Mouse (Mus musculus): ENCODE data around the gene Baz1a. TPM values are rescaled to one million over a fixed set of nuclear protein-coding genes. Genes with fewer than 3 reads are reported as not detected.

The Baz1a gene
- polyA plus RNA-seq, 1 experiment from 2014 or later = 10.3 TPM

DNA sequence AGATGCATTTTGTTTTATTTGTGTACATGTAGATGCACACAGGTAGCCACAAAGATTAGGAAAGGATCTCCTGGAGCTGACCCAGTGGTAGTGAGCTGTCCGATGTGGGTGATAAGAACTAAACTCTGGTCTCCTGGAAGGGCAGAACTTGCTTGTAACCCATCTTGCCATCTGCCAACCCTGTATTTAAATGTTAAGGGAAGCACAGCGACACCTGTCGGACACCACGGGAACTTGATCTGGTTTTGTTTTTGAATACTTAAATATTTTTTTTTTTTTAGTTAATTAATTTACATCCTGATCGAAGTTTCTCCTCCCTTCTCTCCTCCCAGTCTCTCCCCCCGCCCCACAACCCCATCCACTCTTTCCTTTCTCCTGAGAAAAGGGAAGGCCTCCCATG lies 134.5 kb downstream of the Baz1a start:
- Histone ChIP-seq H3K27ac (no peak overlapping the region), H3K4me3 (no peak overlapping the region), H3K4me2 (no peak overlapping the region), H3K9ac (no peak overlapping the region), H3K4me1 (replicated peaks) (peaks cover 6% of the 10 kb centered on the region; the same call in 1 of the 2 replicates), H3K27me3 (no peaks in the 10 kb centered on the region), H3K9me3 (replicated peaks) (no peaks in the 10 kb centered on the region), H3K36me3 (no peaks in the 10 kb centered on the region)
- WGBS = 3% methylated on average over 6 of the region's 6 CpGs
- no peak for ATAC-seq (replicated peaks; ENCODE audit: insufficient number of reproducible peaks, insufficient read depth, low FRiP score, low read depth)

DNA sequence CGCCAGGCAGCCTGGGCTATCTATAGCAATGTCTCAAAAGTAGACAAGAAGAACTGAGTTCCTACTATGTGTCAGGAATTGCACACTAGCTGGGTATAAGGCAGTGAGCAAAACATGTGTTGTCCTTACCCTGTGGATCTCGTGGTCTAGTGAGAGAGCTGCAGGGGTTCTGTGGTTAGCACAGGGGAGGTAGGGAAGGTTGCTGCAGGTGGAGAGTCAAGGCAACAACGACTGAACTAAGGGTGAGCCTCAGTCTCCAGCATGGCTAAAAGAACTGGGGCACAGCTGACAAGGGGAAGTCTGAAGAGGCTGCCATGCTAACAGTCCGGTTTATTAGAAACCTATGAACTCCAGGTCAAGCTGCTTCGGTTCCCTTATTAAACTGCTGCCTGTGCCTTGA lies 134.9 kb downstream of the Baz1a start:
- Histone ChIP-seq H3K27me3 (no peaks in the 10 kb centered on the region), H3K36me3 (no peaks in the 10 kb centered on the region), H3K27ac (no peak overlapping the region), H3K9ac (no peak overlapping the region), H3K4me3 (no peak overlapping the region), H3K4me1 (replicated peaks) (peaks cover 8% of the 10 kb centered on the region; the same call in 1 of the 2 replicates), H3K4me2 (no peak overlapping the region), H3K9me3 (replicated peaks) (no peaks in the 10 kb centered on the region)
- no peak for ATAC-seq (replicated peaks; ENCODE audit: insufficient number of reproducible peaks, insufficient read depth, low FRiP score, low read depth)
- WGBS = 75% methylated on average over 5 of the region's 5 CpGs

DNA sequence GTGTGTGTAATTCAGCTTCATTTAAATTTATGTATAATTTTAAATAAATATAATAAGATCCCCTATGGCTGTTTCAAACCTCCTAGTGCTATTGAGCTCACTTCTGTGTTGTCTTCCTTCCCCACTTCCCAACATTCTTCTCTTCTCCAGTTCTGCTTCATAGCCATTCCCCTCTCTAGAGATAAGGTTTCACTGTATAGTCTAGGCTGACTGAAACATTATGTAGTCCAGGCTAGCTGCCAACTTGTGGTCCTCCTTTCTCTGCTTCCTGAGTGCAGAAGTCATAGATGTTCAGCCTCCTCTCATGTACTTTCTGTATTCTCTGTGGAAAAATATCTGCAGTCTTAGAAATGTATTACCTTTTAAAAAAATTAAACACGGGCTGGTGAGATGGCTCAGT lies 136.3 kb downstream of the Baz1a start:
- WGBS = 77% methylated on average over 1 of the region's 1 CpGs
- no peaks in the 10 kb centered on the region for H3K9me3 ChIP-seq (replicated peaks)
- H3K36me3 ChIP-seq = no peaks in the 10 kb centered on the region
- no peak overlapping the region for H3K27ac ChIP-seq
- no peak overlapping the region for H3K9ac ChIP-seq
- H3K4me3 ChIP-seq = no peak overlapping the region
- no peak for ATAC-seq (replicated peaks; ENCODE audit: insufficient number of reproducible peaks, insufficient read depth, low FRiP score, low read depth)
- H3K27me3 ChIP-seq = no peaks in the 10 kb centered on the region
- H3K4me1 ChIP-seq (replicated peaks) = peaks cover 8% of the 10 kb centered on the region; the same call in 1 of the 2 replicates
- H3K4me2 ChIP-seq = no peak overlapping the region

DNA sequence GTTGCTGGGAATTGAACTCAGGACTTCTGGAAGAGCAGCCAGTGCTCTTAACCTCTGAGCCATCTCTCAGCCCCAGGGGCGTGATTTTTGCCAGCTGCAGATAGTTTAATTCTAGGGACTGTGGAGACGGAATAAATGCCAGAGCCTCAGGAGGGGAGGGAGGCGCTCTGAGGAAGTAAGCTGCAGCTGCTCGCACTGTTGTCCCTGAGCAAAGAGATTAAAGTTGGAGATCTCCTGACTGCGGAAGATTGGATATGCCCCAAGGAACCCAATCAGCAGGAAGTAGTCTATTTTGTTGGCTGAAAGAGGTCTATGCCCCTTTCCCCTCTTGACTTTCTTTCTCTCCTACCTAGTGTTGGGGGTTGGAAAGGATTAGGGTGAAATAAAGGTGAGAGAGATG lies 137.3 kb downstream of the Baz1a start:
- no peak overlapping the region for H3K9ac ChIP-seq
- peaks cover 8% of the 10 kb centered on the region; the same call in 1 of the 2 replicates for H3K4me1 ChIP-seq (replicated peaks)
- 40% methylated on average over 5 of the region's 5 CpGs for WGBS
- H3K9me3 ChIP-seq (replicated peaks) = no peaks in the 10 kb centered on the region
- H3K27me3 ChIP-seq = no peaks in the 10 kb centered on the region
- H3K4me2 ChIP-seq = no peak overlapping the region
- H3K27ac ChIP-seq = peak overlapping the region; percentile 48; the same call in 1 of the 2 replicates
- H3K36me3 ChIP-seq = no peaks in the 10 kb centered on the region
- ATAC-seq (replicated peaks; ENCODE audit: insufficient number of reproducible peaks, insufficient read depth, low FRiP score, low read depth) = no peak
- no peak overlapping the region for H3K4me3 ChIP-seq

DNA sequence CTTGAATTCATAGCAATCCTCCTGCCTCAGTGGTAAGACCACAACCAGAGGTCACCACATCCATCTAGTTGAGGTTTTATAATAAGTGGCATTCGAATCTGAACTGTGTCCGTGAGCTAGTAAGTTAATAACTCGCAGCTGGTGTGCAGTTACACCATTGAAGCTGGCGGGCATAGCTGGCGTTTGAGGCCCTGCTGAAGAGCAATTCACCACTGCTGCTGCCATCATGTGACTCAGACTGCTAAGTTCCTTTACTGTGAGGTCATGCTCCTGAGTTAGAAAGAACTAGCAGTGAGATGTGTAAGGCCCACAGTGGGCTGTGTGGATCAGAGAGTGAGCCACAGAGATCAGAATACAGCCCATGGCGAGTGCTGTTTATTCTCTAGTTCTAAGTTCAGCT lies 139.4 kb downstream of the Baz1a start:
- no peaks in the 10 kb centered on the region for H3K27me3 ChIP-seq

DNA sequence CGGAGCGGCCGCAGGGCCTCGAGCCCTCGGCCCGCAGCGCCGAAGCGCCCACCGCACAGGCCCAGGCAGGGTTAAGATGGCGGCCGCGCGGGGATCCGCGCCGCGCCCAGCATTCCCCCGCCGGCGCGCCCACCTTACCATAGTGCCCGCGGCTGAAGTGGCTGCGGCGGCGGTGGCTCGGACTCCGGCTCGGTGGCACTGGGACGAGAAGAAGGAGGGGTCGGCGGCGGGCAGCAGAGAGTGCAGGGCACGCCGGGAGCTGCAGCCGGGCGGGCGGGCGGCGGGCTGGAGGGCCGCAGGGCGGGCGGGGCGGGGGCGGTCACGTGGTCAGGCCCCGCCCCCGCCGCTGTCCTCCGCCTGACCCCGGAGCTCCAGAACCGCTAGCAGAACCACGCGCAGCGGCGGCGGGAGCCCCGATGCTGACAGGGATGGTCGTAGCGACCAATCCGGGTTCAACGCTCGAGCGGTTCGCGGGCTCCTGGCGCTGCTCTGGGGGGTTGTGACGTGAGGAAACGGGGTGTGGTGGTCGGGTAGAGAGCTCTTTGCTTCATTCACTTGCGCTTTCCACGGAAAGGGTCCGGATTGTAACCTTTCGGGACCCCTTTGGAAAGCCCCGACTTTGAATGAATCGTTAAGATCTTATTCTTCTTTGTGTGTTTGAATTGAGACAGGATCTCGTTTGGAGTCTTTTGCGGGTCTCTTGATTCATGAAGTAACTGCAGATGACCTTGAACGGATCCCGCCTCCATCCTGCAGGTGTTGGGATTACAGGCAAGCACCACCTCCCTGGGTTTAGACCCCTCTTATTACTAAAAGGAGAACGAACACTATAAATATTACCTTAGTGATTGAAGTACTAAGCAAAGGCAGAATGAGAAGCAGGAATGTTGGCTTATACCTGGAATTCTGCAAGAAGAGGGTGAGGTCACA lies 151.3 kb downstream of the Baz1a start, which contains the start of gene Cfl2:
TSS of gene Cfl2 (minus strand) at position 272 of the 930 bp plus-strand sequence.
- Histone ChIP-seq H3K4me2 (peak within 1 kb of the TSS; percentile 66), H3K36me3 (peaks cover 7% of the 10 kb centered on the region; the same call in 1 of the 2 replicates), H3K9me3 (replicated peaks) (no peaks in the 10 kb centered on the region), H3K4me3 (peak within 1 kb of the TSS; percentile 83), H3K9ac (peak within 1 kb of the TSS; percentile 97), H3K4me1 (replicated peaks) (peaks cover 17% of the 10 kb centered on the region), H3K27ac (peak within 1 kb of the TSS; percentile 99), H3K27me3 (no peaks in the 10 kb centered on the region)
- WGBS = under 1% methylated on average over 69 of the region's 82 CpGs
- ATAC-seq (replicated peaks; ENCODE audit: insufficient number of reproducible peaks, insufficient read depth, low FRiP score, low read depth) = peak; percentile 92

More for the DNA sequence above, 139.4 kb downstream of the Baz1a start:
- Histone ChIP-seq H3K9me3 (replicated peaks) (no peaks in the 10 kb centered on the region), H3K4me2 (no peak overlapping the region), H3K4me3 (no peak overlapping the region), H3K36me3 (no peaks in the 10 kb centered on the region), H3K4me1 (replicated peaks) (peaks cover 8% of the 10 kb centered on the region; the same call in 1 of the 2 replicates), H3K27ac (peak overlapping the region; percentile 85), H3K9ac (no peak overlapping the region)
- ATAC-seq (replicated peaks; ENCODE audit: insufficient number of reproducible peaks, insufficient read depth, low FRiP score, low read depth) = peak; percentile 90
- 43% methylated on average over 6 of the region's 6 CpGs for WGBS

DNA sequence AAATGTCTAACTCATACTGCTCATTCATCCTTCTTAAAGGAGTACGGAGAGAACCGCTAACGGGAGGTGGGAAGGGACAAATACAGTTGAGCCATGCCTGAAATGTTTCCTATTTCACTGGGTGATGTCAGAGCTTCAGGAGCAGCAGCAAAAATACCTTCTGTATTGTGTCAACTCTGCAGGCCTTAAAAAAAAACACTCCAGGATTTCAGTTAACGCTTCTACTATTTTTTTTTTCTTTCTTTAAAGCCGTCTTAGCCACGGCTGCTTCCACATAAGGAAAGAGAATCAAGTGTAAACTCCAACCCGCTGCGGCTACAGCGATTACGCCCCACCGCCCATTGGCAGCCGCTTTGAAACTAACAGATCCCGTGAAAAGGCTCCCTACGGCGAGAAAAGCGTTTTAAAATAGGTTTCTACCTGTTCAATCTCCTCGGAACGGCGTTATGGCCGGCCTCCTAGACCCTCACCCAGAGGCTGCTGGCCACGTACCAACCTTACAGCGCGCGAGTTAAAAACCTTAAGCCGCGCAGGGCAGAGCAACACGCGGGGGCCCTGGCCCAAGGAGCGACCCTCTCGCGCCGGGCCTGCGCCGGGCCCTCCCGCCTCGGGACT lies 152.1 kb downstream of the Baz1a start:
- Histone ChIP-seq H3K27ac (peak overlapping the region; percentile 99), H3K4me2 (peak overlapping the region; percentile 66), H3K9me3 (replicated peaks) (no peaks in the 10 kb centered on the region), H3K4me3 (peak overlapping the region; percentile 83), H3K27me3 (no peaks in the 10 kb centered on the region), H3K4me1 (replicated peaks) (peaks cover 19% of the 10 kb centered on the region), H3K36me3 (peaks cover 15% of the 10 kb centered on the region; the same call in 1 of the 2 replicates), H3K9ac (peak overlapping the region; percentile 97)
- under 1% methylated on average over 36 of the region's 36 CpGs for WGBS
- peak; percentile 12; the same call in 1 of the 2 replicates for ATAC-seq (replicated peaks; ENCODE audit: insufficient number of reproducible peaks, insufficient read depth, low FRiP score, low read depth)

DNA sequence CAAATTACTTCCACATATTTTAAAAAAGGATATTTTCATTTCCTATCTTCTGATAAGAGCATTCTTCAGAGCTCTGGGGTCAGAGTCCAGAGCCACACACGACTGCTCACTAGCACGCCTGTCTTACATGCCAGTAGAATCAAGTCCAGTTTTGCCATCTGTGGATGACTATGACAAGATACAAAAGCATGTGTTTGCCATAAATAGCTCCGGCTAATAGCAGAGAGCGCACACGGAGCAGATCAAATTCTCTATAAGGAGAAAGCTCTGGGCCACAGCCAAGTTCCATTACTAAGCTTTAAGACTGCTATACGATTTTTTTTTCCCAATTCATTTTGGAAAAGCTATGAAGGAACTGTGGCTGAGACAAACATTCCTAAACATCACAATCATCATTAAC lies 154.6 kb downstream of the Baz1a start:
- H3K27ac ChIP-seq = peak overlapping the region; percentile 70
- peaks cover 22% of the 10 kb centered on the region for H3K4me1 ChIP-seq (replicated peaks)
- whole genome bisulfite sequencing = 16% methylated on average over 6 of the region's 6 CpGs
- peak overlapping the region; percentile 23 for H3K4me3 ChIP-seq
- no peak overlapping the region for H3K9ac ChIP-seq
- no peaks in the 10 kb centered on the region for H3K27me3 ChIP-seq
- H3K9me3 ChIP-seq (replicated peaks) = no peaks in the 10 kb centered on the region
- peaks cover 28% of the 10 kb centered on the region; the same call in 1 of the 2 replicates for H3K36me3 ChIP-seq
- peak overlapping the region; percentile 47 for H3K4me2 ChIP-seq
- no peak for ATAC-seq (replicated peaks; ENCODE audit: insufficient number of reproducible peaks, insufficient read depth, low FRiP score, low read depth)

DNA sequence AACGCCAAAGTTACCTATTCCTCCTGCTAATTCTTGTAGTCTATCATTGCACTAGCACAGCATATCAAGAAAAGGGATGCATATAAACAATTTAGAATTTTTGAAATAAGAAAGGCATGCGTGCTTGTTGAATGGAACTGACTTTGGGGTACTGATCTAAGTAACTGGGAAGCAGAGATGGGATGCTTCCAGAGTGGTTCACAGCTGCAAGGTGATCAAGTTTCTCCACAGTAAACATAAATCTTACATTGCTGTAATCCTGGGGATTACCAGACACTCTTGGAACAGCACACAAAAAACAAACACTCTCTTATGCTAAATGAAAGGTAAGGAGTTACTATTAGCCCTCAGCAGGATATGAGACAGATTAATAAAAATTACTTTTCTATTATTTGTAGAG lies 163.6 kb downstream of the Baz1a start:
- 57% methylated on average over 2 of the region's 2 CpGs for WGBS
- H3K9ac ChIP-seq = no peak overlapping the region
- H3K4me1 ChIP-seq (replicated peaks) = peaks cover 4% of the 10 kb centered on the region; the same call in 1 of the 2 replicates
- H3K36me3 ChIP-seq = peaks cover 10% of the 10 kb centered on the region; the same call in 1 of the 2 replicates
- ATAC-seq (replicated peaks; ENCODE audit: insufficient number of reproducible peaks, insufficient read depth, low FRiP score, low read depth) = no peak
- no peaks in the 10 kb centered on the region for H3K9me3 ChIP-seq (replicated peaks)
- peak overlapping the region; percentile 41; the same call in 1 of the 2 replicates for H3K27ac ChIP-seq
- no peak overlapping the region for H3K4me2 ChIP-seq
- no peaks in the 10 kb centered on the region for H3K27me3 ChIP-seq
- H3K4me3 ChIP-seq = no peak overlapping the region

DNA sequence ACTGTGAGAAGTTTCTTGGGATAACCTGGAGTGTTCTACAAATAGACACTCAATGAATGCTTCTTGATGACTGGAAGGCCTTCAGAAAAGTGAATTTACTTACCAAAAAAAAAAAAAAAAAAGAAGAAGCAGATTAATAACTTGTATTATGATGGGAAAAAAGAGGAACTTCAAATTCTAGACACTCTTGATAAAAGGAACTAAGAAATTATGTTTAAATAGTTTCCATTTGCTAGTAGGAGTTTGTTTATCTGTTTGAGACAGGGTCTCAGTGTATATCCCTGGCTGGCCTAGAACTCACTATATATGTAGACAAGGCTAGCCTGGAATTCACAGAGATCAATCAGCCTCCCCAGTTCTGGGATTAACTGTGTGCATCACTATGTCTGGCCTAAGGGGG lies 169.7 kb downstream of the Baz1a start:
- no peak overlapping the region for H3K27ac ChIP-seq
- H3K36me3 ChIP-seq = no peaks in the 10 kb centered on the region
- no peak overlapping the region for H3K9ac ChIP-seq
- H3K9me3 ChIP-seq (replicated peaks) = no peaks in the 10 kb centered on the region
- ATAC-seq (replicated peaks; ENCODE audit: insufficient number of reproducible peaks, insufficient read depth, low FRiP score, low read depth) = no peak
- no peaks in the 10 kb centered on the region for H3K27me3 ChIP-seq
- H3K4me2 ChIP-seq = no peak overlapping the region
- H3K4me3 ChIP-seq = no peak overlapping the region
- H3K4me1 ChIP-seq (replicated peaks) = no peaks in the 10 kb centered on the region

Data from heart, embryonic 15.5 days (tissue).